Mouse (Mus musculus) telencephalon, adult 2 months (tissue): ENCODE results near the gene Cyp2s1.
A peak's percentile ranks its signal among the peaks of the same experiment; 100 is the strongest.

ENCODE experiments used
- DNase-seq: peaks from one replicate; pipeline ENCODE4 v3.0.0-alpha.2; 2011; ENCODE audit warnings: low read depth, low spot score

Cyp2s1 gene

GRCm38 (mm10) chr7:25781321-25781936, 35.3 kb downstream of the Cyp2s1 start:
- peak; percentile 34 for DNase-seq

- DNase-seq, result no peak
Observed at GRCm38 (mm10) chr7:25780753-25781152, 36.0 kb downstream of the Cyp2s1 start.

GRCm38 (mm10) chr7:25780021-25780420, 36.7 kb downstream of the Cyp2s1 start:
- DNase-seq, result no peak

- no peak for DNase-seq
Observed at GRCm38 (mm10) chr7:25768229-25768628, 48.5 kb downstream of the Cyp2s1 start.

- no peak for DNase-seq
Observed at GRCm38 (mm10) chr7:25766108-25766507, 50.6 kb downstream of the Cyp2s1 start.

- no peak for DNase-seq
Observed at GRCm38 (mm10) chr7:25764221-25764620, 52.5 kb downstream of the Cyp2s1 start.

- no peak for DNase-seq
Observed at GRCm38 (mm10) chr7:25763678-25764077, 53.0 kb downstream of the Cyp2s1 start.

GRCm38 (mm10) chr7:25761354-25761753, 55.4 kb downstream of the Cyp2s1 start:
- no peak for DNase-seq

- DNase-seq, result peak; percentile 67
Observed at GRCm38 (mm10) chr7:25756011-25756410, 60.7 kb downstream of the Cyp2s1 start.

- DNase-seq, result no peak
Observed at GRCm38 (mm10) chr7:25755468-25755833, 61.3 kb downstream of the Cyp2s1 start.

- peak; percentile 99 for DNase-seq
Observed at GRCm38 (mm10) chr7:25754738-25755467, 61.8 kb downstream of the Cyp2s1 start, which contains the start of gene Hnrnpul1. Hnrnpul1 (minus strand) TSS chr7:25754757.

GRCm38 (mm10) chr7:25754439-25754737, 62.3 kb downstream of the Cyp2s1 start:
- DNase-seq, result no peak

GRCm38 (mm10) chr7:25753643-25754438, 62.9 kb downstream of the Cyp2s1 start:
- DNase-seq, result no peak

- DNase-seq, result no peak
Observed at GRCm38 (mm10) chr7:25753076-25753475, 63.6 kb downstream of the Cyp2s1 start.
